Mouse (Mus musculus): ENCODE results near the gene Sdccag8. TPM values are rescaled to one million over a fixed set of nuclear protein-coding genes. Genes with fewer than 3 reads are reported as not detected.

The Sdccag8 gene
- polyA plus RNA-seq, 1 experiment from 2014 or later = 6.4 TPM

- no peak overlapping the region for H3K4me3 ChIP-seq (ENCODE audit: low read depth, low read length)
- no peaks in the 10 kb centered on the region for H3K27me3 ChIP-seq (ENCODE audit: control insufficient read depth, insufficient read depth, low read length)
- no peak overlapping the region for H3K4me2 ChIP-seq (replicated peaks; ENCODE audit: low read depth)
- no peaks in the 10 kb centered on the region for H3K9me3 ChIP-seq (ENCODE audit: control insufficient read depth, low read length)
- TF ChIP-seq CTCF (IDR thresholded peaks at IDR 0.05; ENCODE audit: low read depth) = no peak
- no peak for TF ChIP-seq EP300 (optimal IDR thresholded peaks at IDR 0.05)
- no peak overlapping the region for H3K9ac ChIP-seq (ENCODE audit: low read length)
- no peaks in the 10 kb centered on the region for H3K4me1 ChIP-seq (replicated peaks; ENCODE audit: control insufficient read depth, insufficient read depth)
- H3K36me3 ChIP-seq (ENCODE audit: control insufficient read depth, insufficient read depth, low read length) = no peaks in the 10 kb centered on the region
- DNase-seq (ENCODE audit: low spot score) (no peak), ATAC-seq (ENCODE audit: low FRiP score, low TSS enrichment) (no peak)
- no peak overlapping the region for H3K27ac ChIP-seq (replicated peaks)
Observed at GRCm38 (mm10) chr1:176810161-176810560, 4.3 kb upstream of the Sdccag8 start.

DNA sequence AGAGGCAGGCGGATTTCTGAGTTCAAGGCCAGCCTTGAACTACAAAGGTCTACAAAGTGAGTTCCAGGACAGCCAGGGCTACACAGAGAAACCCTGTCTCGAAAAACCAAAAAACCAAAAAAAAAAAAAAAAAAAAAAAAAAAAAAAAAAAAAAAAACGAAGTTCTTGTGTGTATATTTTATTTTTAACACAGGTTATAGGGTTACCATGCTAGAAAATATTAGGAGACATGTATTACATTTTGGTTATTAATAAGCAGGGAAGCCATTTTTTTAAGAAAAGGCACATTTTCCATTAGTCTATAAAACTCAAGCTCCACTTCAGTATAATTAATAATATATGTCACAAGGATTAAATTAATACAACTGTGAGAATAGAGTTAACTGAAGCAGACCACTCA, 2.6 kb upstream of the Sdccag8 start:
- TF ChIP-seq CTCF (IDR thresholded peaks at IDR 0.05; ENCODE audit: low read depth) (no peak), EP300 (optimal IDR thresholded peaks at IDR 0.05) (no peak)
- Histone ChIP-seq H3K9me3 (ENCODE audit: control insufficient read depth, low read length) (no peaks in the 10 kb centered on the region), H3K36me3 (ENCODE audit: control insufficient read depth, insufficient read depth, low read length) (no peaks in the 10 kb centered on the region), H3K4me2 (replicated peaks; ENCODE audit: low read depth) (no peak overlapping the region; the same call in 1 of the 2 replicates), H3K4me1 (replicated peaks; ENCODE audit: control insufficient read depth, insufficient read depth) (no peaks in the 10 kb centered on the region), H3K27me3 (ENCODE audit: control insufficient read depth, insufficient read depth, low read length) (no peaks in the 10 kb centered on the region), H3K9ac (ENCODE audit: low read length) (no peak overlapping the region), H3K4me3 (ENCODE audit: low read depth, low read length) (no peak overlapping the region), H3K27ac (replicated peaks) (no peak overlapping the region)
- ATAC-seq (ENCODE audit: low FRiP score, low TSS enrichment) = no peak
- 79% methylated on average over 3 of the region's 3 CpGs for WGBS
- no peak for DNase-seq (ENCODE audit: low spot score)

- Histone ChIP-seq H3K9ac (ENCODE audit: low read length) (peak overlapping the region; percentile 79), H3K4me2 (replicated peaks; ENCODE audit: low read depth) (peak overlapping the region; percentile 68), H3K9me3 (ENCODE audit: control insufficient read depth, low read length) (no peaks in the 10 kb centered on the region), H3K4me3 (ENCODE audit: low read depth, low read length) (peak overlapping the region; percentile 77), H3K27me3 (ENCODE audit: control insufficient read depth, insufficient read depth, low read length) (no peaks in the 10 kb centered on the region), H3K27ac (replicated peaks) (peak overlapping the region; percentile 94), H3K36me3 (ENCODE audit: control insufficient read depth, insufficient read depth, low read length) (no peaks in the 10 kb centered on the region), H3K4me1 (replicated peaks; ENCODE audit: control insufficient read depth, insufficient read depth) (no peaks in the 10 kb centered on the region)
- ATAC-seq (ENCODE audit: low FRiP score, low TSS enrichment) (no peak), DNase-seq (ENCODE audit: low spot score) (no peak)
- 12% methylated on average over 11 of the region's 11 CpGs for WGBS
- TF ChIP-seq EP300 (optimal IDR thresholded peaks at IDR 0.05) (no peak), CTCF (IDR thresholded peaks at IDR 0.05; ENCODE audit: low read depth) (no peak)
Observed at GRCm38 (mm10) chr1:176812491-176813291, 1.8 kb upstream of the Sdccag8 start.

DNA sequence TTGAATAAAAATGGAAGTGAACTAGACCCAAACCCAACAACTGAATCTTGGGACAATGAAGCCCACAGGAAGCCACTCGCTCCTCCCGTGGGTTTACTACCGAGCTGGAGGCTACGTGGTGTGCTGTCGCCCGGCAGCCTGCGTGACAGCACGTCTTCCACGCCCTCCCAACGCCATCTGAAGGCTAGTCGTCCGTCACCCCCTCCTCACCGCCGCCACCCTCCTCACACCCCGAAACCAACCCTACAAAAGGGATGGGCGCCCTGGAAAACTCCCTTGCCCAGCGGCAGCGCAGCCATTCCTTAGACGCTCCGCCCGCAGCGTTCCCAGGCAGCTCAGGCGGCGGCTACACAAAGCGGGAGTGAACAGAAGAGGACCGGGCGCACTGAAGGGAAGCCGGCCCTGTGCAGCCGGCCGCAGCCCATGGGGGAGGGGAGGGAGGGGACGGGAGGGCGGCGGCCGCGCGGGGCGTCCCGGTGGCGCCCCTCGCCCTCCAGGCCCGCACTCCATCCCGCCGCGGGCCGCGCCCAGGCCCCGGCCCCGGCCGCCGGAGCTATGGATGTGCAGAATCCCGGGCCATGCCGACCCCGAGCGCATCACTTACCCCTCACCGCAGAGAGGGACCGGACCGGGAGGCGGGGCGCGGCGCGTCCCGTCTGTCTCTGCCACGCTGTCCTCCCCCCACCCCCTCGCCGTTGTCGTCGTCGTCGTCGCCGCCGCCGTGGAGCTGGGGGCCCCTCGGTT, 996 bp upstream of the Sdccag8 start:
- H3K4me1 ChIP-seq (replicated peaks; ENCODE audit: control insufficient read depth, insufficient read depth) = no peaks in the 10 kb centered on the region
- H3K9me3 ChIP-seq (ENCODE audit: control insufficient read depth, low read length) = no peaks in the 10 kb centered on the region
- TF ChIP-seq CTCF (IDR thresholded peaks at IDR 0.05; ENCODE audit: low read depth) (no peak), EP300 (optimal IDR thresholded peaks at IDR 0.05) (no peak)
- peak overlapping the region; percentile 94 for H3K27ac ChIP-seq (replicated peaks)
- ATAC-seq (ENCODE audit: low FRiP score, low TSS enrichment) (peak; percentile 56), DNase-seq (ENCODE audit: low spot score) (peak; percentile 67)
- no peaks in the 10 kb centered on the region for H3K27me3 ChIP-seq (ENCODE audit: control insufficient read depth, insufficient read depth, low read length)
- under 1% methylated on average over 54 of the region's 75 CpGs for WGBS
- no peaks in the 10 kb centered on the region for H3K36me3 ChIP-seq (ENCODE audit: control insufficient read depth, insufficient read depth, low read length)
- H3K4me2 ChIP-seq (replicated peaks; ENCODE audit: low read depth) = peak overlapping the region; percentile 68
- H3K9ac ChIP-seq (ENCODE audit: low read length) = peak overlapping the region; percentile 79
- H3K4me3 ChIP-seq (ENCODE audit: low read depth, low read length) = peak overlapping the region; percentile 77

DNA sequence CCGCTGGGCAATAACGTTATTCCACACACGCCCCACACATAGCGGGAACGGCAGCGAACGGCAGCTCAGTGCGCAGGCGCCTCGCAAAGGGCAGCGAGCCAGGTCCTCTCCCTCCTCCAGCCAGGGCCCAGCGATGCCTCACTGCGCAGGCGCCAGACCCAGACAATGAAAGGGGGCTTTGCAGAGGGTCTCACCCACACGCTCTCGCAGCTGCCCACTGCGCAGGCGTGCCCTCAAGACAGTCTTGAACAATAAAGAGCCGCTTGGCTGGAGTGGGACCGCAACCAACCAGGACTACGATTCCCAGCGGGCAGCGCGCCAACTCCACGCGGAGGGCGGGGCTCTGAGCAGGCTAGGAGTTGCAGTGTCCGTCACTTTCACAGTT, 432 bp upstream of the Sdccag8 start, which contains the start of gene Cep170:
Gene Cep170 (minus strand): TSS at position 32 of the 385 bp plus-strand sequence.
- Histone ChIP-seq H3K27me3 (ENCODE audit: control insufficient read depth, insufficient read depth, low read length) (no peaks in the 10 kb centered on the region), H3K36me3 (ENCODE audit: control insufficient read depth, insufficient read depth, low read length) (no peaks in the 10 kb centered on the region), H3K4me2 (replicated peaks; ENCODE audit: low read depth) (peak within 1 kb of the TSS; percentile 68), H3K9ac (ENCODE audit: low read length) (peak within 1 kb of the TSS; percentile 79), H3K27ac (replicated peaks) (peak within 1 kb of the TSS; percentile 94), H3K4me1 (replicated peaks; ENCODE audit: control insufficient read depth, insufficient read depth) (no peaks in the 10 kb centered on the region), H3K4me3 (ENCODE audit: low read depth, low read length) (peak within 1 kb of the TSS; percentile 77), H3K9me3 (ENCODE audit: control insufficient read depth, low read length) (no peaks in the 10 kb centered on the region)
- ATAC-seq (ENCODE audit: low FRiP score, low TSS enrichment) (peak; percentile 91), DNase-seq (ENCODE audit: low spot score) (peak; percentile 94)
- TF ChIP-seq EP300 (optimal IDR thresholded peaks at IDR 0.05) = no peak
- no peak for TF ChIP-seq CTCF (IDR thresholded peaks at IDR 0.05; ENCODE audit: low read depth)
- under 1% methylated on average over 21 of the region's 28 CpGs for WGBS

- H3K36me3 ChIP-seq (ENCODE audit: control insufficient read depth, insufficient read depth, low read length) = no peaks in the 10 kb centered on the region
- H3K4me3 ChIP-seq (ENCODE audit: low read depth, low read length) = no peak overlapping the region
- WGBS = 80% methylated on average over 4 of the region's 4 CpGs
- H3K4me2 ChIP-seq (replicated peaks; ENCODE audit: low read depth) = no peak overlapping the region
- H3K27me3 ChIP-seq (ENCODE audit: control insufficient read depth, insufficient read depth, low read length) = no peaks in the 10 kb centered on the region
- no peak for DNase-seq (ENCODE audit: low spot score)
- H3K9me3 ChIP-seq (ENCODE audit: control insufficient read depth, low read length) = no peaks in the 10 kb centered on the region
- no peak for ATAC-seq (ENCODE audit: low FRiP score, low TSS enrichment)
- H3K4me1 ChIP-seq (replicated peaks; ENCODE audit: control insufficient read depth, insufficient read depth) = no peaks in the 10 kb centered on the region
- H3K27ac ChIP-seq (replicated peaks) = no peak overlapping the region
- TF ChIP-seq CTCF (IDR thresholded peaks at IDR 0.05; ENCODE audit: low read depth) = no peak
- no peak for TF ChIP-seq EP300 (optimal IDR thresholded peaks at IDR 0.05)
- no peak overlapping the region for H3K9ac ChIP-seq (ENCODE audit: low read length)
Observed at GRCm38 (mm10) chr1:176816728-176817127, 2.3 kb downstream of the Sdccag8 start.

All from stomach, postnatal 0 days (tissue).